Mouse (Mus musculus) testis, adult 2 months (tissue): ENCODE results near the gene 1700086D15Rik. TPM values are rescaled to one million over a fixed set of nuclear protein-coding genes. Genes with fewer than 3 reads are reported as not detected.
A peak's percentile ranks its signal among the peaks of the same experiment; 100 is the strongest.

Source experiments
- H3K27ac ChIP-seq: fragments of 200-500 bp; 2 replicates; pipeline ENCODE4 v1.5.1; 2012; ENCODE audit warnings: low read depth, low read length; ENCODE audit not compliant: control insufficient read depth, insufficient read depth
- H3K27me3 ChIP-seq: fragments of 200-500 bp; 2 replicates; pipeline ENCODE4 v1.6.1; 2012; ENCODE audit warnings: mild to moderate bottlenecking, low read length, moderate library complexity; ENCODE audit not compliant: control insufficient read depth, insufficient read depth
- H3K36me3 ChIP-seq: fragments of 200-500 bp; 2 replicates; pipeline ENCODE4 v1.6.1; 2012; ENCODE audit warnings: mild to moderate bottlenecking, low read length; ENCODE audit not compliant: control insufficient read depth, insufficient read depth
- H3K4me1 ChIP-seq: fragments of 200-500 bp; 2 replicates; pipeline ENCODE4 v1.6.1; 2012; ENCODE audit warnings: low read length; ENCODE audit not compliant: control insufficient read depth, insufficient read depth
- H3K4me3 ChIP-seq: fragments of 200-500 bp; 2 replicates; pipeline ENCODE4 v1.5.1; 2012; ENCODE audit warnings: low read depth, mild to moderate bottlenecking, low read length, moderate library complexity, mixed read lengths; ENCODE audit not compliant: control insufficient read depth
- CTCF ChIP-seq: fragments of 200-500 bp; IDR thresholded peaks from 2 replicates; pipeline ENCODE4 v1.5.1; 2012; ENCODE audit warnings: low read depth, mild to moderate bottlenecking, inconsistent platforms, low read length, moderate library complexity; ENCODE audit not compliant: control insufficient read depth, insufficient read depth, insufficient replicate concordance
- POLR2A ChIP-seq: fragments of 200-500 bp; IDR thresholded peaks from 2 replicates; pipeline ENCODE4 v1.6.1; 2012; ENCODE audit warnings: low read depth, mild to moderate bottlenecking, inconsistent platforms, low read length, moderate library complexity; ENCODE audit not compliant: control insufficient read depth
- polyA plus RNA-seq: library from polyadenylated mRNA; depleted of rRNA; stranded (reverse); fragments of >200 nt; gene quantifications from 2 replicates; pipeline ENCODE4 v1.2.3, GENCODE M21; 2012; rRNA removed

1700086D15Rik gene
- polyA plus RNA-seq, result 3.8 and 6.4 TPM in 2 replicates

- TF ChIP-seq CTCF (no peak), POLR2A (no peak)
- peak within 1 kb of the TSS; percentile 25; the same call in 1 of the 2 replicates for H3K27ac ChIP-seq
- peaks cover 23% of the 10 kb centered on the region for H3K4me1 ChIP-seq
- no peaks in the 10 kb centered on the region for H3K36me3 ChIP-seq
- H3K27me3 ChIP-seq, result no peaks in the 10 kb centered on the region; the same call in 1 of the 2 replicates
- H3K4me3 ChIP-seq, result peak within 1 kb of the TSS; percentile 94
Measured at GRCm38 (mm10) chr11:65159791-65160190, at the start of gene 1700086D15Rik. TSS of gene 1700086D15Rik (minus strand) at chr11:65159891.

GRCm38 (mm10) chr11:65209441-65209840 is 49.8 kb upstream of the 1700086D15Rik start:
- H3K4me3 ChIP-seq, result no peak overlapping the region
- H3K27ac ChIP-seq, result no peak overlapping the region
- no peak for TF ChIP-seq CTCF
- no peak for TF ChIP-seq POLR2A
- no peaks in the 10 kb centered on the region; the same call in 1 of the 2 replicates for H3K4me1 ChIP-seq
- H3K27me3 ChIP-seq, result no peaks in the 10 kb centered on the region
- no peaks in the 10 kb centered on the region for H3K36me3 ChIP-seq

GRCm38 (mm10) chr11:65205306-65205705 is 45.6 kb upstream of the 1700086D15Rik start:
- no peaks in the 10 kb centered on the region; the same call in 1 of the 2 replicates for H3K4me1 ChIP-seq
- TF ChIP-seq CTCF, result no peak
- TF ChIP-seq POLR2A, result no peak
- H3K4me3 ChIP-seq, result no peak overlapping the region
- H3K27ac ChIP-seq, result no peak overlapping the region
- no peaks in the 10 kb centered on the region for H3K27me3 ChIP-seq
- no peaks in the 10 kb centered on the region for H3K36me3 ChIP-seq

- no peak overlapping the region for H3K4me3 ChIP-seq
- H3K27me3 ChIP-seq, result no peaks in the 10 kb centered on the region
- no peaks in the 10 kb centered on the region; the same call in 1 of the 2 replicates for H3K4me1 ChIP-seq
- H3K27ac ChIP-seq, result no peak overlapping the region
- TF ChIP-seq POLR2A (no peak), CTCF (no peak)
- H3K36me3 ChIP-seq, result no peaks in the 10 kb centered on the region
Measured at GRCm38 (mm10) chr11:65204651-65205050, 45.0 kb upstream of the 1700086D15Rik start.

DNA sequence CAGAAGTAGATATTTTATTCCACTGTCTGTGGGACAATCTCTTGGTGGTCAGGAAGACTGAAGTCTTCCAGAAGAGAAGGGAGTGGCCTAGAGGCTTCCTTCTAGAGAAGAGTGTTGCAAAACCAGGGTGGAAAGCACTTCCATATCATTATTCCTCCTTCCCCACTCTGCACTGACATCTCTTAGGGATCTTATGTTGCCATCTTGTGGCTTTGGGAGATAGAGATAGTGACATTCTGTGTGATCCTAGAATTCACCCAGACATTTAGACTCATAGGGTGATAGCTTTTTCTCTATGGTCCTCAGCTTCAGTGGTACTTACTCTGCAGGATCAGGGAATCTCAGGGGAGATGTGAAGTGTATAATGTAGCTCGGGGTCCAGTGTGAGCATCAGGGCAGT is 43.3 kb upstream of the 1700086D15Rik start:
- Histone ChIP-seq H3K27me3 (no peaks in the 10 kb centered on the region), H3K27ac (no peak overlapping the region), H3K36me3 (no peaks in the 10 kb centered on the region), H3K4me1 (no peaks in the 10 kb centered on the region), H3K4me3 (no peak overlapping the region)
- TF ChIP-seq POLR2A (no peak), CTCF (no peak)

GRCm38 (mm10) chr11:65202236-65202635 is 42.5 kb upstream of the 1700086D15Rik start:
- H3K4me3 ChIP-seq, result no peak overlapping the region
- no peak overlapping the region for H3K27ac ChIP-seq
- no peaks in the 10 kb centered on the region for H3K27me3 ChIP-seq
- H3K36me3 ChIP-seq, result no peaks in the 10 kb centered on the region
- H3K4me1 ChIP-seq, result no peaks in the 10 kb centered on the region
- TF ChIP-seq CTCF (no peak), POLR2A (no peak)

DNA sequence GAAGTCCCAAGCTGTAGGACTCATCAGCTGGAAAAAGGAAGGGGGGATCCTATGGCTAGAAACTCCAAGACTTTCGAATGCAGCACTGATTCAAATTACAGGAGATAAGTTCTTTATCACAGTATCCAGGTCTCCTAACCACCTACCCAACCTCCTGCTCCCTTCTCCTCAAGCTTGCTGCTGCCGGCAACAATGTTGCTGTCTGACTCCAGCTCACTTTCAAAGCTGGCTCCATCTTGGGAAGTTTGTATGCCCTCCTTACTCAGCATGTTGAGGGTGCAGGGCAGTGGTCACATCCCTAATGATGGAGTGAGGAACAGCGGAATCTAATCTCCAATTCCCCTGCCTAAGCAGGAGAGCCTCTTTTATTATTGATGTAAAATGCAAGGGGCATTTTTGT is 38.3 kb upstream of the 1700086D15Rik start:
- Histone ChIP-seq H3K27me3 (no peaks in the 10 kb centered on the region), H3K4me3 (no peak overlapping the region), H3K4me1 (no peaks in the 10 kb centered on the region), H3K36me3 (no peaks in the 10 kb centered on the region), H3K27ac (no peak overlapping the region)
- TF ChIP-seq CTCF, result no peak
- no peak for TF ChIP-seq POLR2A

DNA sequence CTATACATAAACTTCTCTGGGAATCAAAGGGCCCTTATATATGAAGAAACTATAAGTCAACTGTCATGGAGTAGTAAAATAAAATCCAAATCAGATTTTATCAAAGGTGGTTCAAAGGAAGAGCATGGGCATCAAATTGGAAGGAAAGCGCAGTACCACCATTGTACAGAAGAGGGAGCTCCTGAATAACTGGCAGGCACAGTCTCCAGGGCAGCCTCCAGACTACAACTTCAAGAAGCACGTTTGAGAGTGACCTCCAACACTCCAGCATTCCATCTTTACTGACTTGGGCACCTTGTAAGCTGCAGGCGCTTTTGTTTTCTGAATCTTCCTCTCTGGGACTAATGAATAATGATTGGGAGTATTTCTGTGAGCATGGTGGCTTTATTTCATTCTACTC is 37.6 kb upstream of the 1700086D15Rik start:
- TF ChIP-seq CTCF, result peak; percentile 64; the same call in 1 of the 2 replicates
- no peak for TF ChIP-seq POLR2A
- H3K4me1 ChIP-seq, result no peaks in the 10 kb centered on the region

More for the DNA sequence above, 37.6 kb upstream of the 1700086D15Rik start:
- no peaks in the 10 kb centered on the region for H3K36me3 ChIP-seq
- no peaks in the 10 kb centered on the region for H3K27me3 ChIP-seq
- H3K27ac ChIP-seq, result no peak overlapping the region
- H3K4me3 ChIP-seq, result no peak overlapping the region
